Mouse (Mus musculus) forebrain, postnatal 0 days (tissue): ENCODE results near the gene Syncrip. TPM values are rescaled to one million over a fixed set of nuclear protein-coding genes. Genes with fewer than 3 reads are reported as not detected.
A peak's percentile ranks its signal among the peaks of the same experiment; 100 is the strongest.
"Not testable (repeated sequence)": the region's sequence is repeated elsewhere in the genome, so short reads cannot be mapped to it uniquely, and the experiment has no call there.

Source experiments
- ATAC-seq: fragments of 200-750 bp; cut with Nextera tagmentation; 2 replicates; pipeline ENCODE4 v1.8.0; 2017; ENCODE audit warnings: mild to moderate bottlenecking, moderate library complexity
- DNase-seq: peaks from one replicate; pipeline ENCODE4 v3.0.0-alpha.2; 2015
- H3K27ac ChIP-seq: fragments of 300-500 bp; sonication (generic); 2 replicates; pipeline ENCODE4 v1.5.1; 2014; ENCODE audit warnings: low read depth, mild to moderate bottlenecking, antibody characterized with exemption, low read length, moderate library complexity, mixed read lengths
- H3K27me3 ChIP-seq: fragments of 300-500 bp; sonication (generic); 2 replicates; pipeline ENCODE4 v1.6.1; 2014; ENCODE audit warnings: mild to moderate bottlenecking, low read length, mixed read lengths; ENCODE audit not compliant: insufficient read depth
- H3K36me3 ChIP-seq: fragments of 300-500 bp; sonication (generic); 2 replicates; pipeline ENCODE4 v1.6.1; 2014; ENCODE audit warnings: mild to moderate bottlenecking, moderate library complexity; ENCODE audit not compliant: insufficient read depth
- H3K4me1 ChIP-seq: fragments of 300-500 bp; sonication (generic); 2 replicates; pipeline ENCODE4 v1.6.1; 2014; ENCODE audit warnings: antibody characterized with exemption; ENCODE audit not compliant: insufficient read depth
- H3K4me2 ChIP-seq: fragments of 300-500 bp; sonication (generic); 2 replicates; pipeline ENCODE4 v1.6.1; 2014; ENCODE audit warnings: low read depth, mild to moderate bottlenecking, moderate library complexity
- H3K4me3 ChIP-seq: fragments of 300-500 bp; sonication (generic); 2 replicates; pipeline ENCODE4 v1.5.1; 2014; ENCODE audit warnings: low read depth, low read length, mixed read lengths
- H3K9ac ChIP-seq: fragments of 300-500 bp; sonication (generic); 2 replicates; pipeline ENCODE4 v1.6.1; 2014; ENCODE audit warnings: mild to moderate bottlenecking
- H3K9me3 ChIP-seq: fragments of 300-500 bp; sonication (generic); 2 replicates; pipeline ENCODE4 v1.6.1; 2016; ENCODE audit warnings: low read length
- CTCF ChIP-seq: sonication (generic); IDR thresholded peaks from 2 replicates; pipeline ENCODE4 v1.5.1; 2016; ENCODE audit warnings: antibody characterized with exemption, control low read depth, low read depth
- WGBS: fragments of 180-500 bp; shearing (Covaris S2); extraction: QIAGEN DNeasy Blood & Tissue Kit; methylation state at CpG from one replicate; pipeline ENCODE4 v1.1.7; 2014; 5-methylcytosine and 5-hydroxymethylcytosine counted together
- polyA plus RNA-seq: library from polyadenylated mRNA; unstranded; fragments of >200 nt; fragmentation: Nextera tagmentation; extraction: Ambion mirVana; gene quantifications from 2 replicates; pipeline ENCODE4 v1.2.1, GENCODE M21; 2015
- total RNA-seq: library from RNA; depleted of rRNA; stranded (reverse); fragments of >200 nt; gene quantifications from 2 replicates; pipeline ENCODE4 v1.2.3, GENCODE M21; 2014

The Syncrip gene
- total and polyA plus RNA-seq, 2 experiments from 2014 or later = 82.5 to 149 TPM

- Histone ChIP-seq H3K27ac (peak overlapping the region; percentile 100), H3K27me3 (no peaks in the 10 kb centered on the region), H3K4me3 (peak overlapping the region; percentile 99), H3K9ac (peak overlapping the region; percentile 95), H3K9me3 (no peaks in the 10 kb centered on the region), H3K4me1 (peaks cover 14% of the 10 kb centered on the region), H3K4me2 (peak overlapping the region; percentile 60), H3K36me3 (no peaks in the 10 kb centered on the region)
- peak; percentile 81 for ATAC-seq
- WGBS = under 1% methylated on average over 51 of the region's 52 CpGs
- TF ChIP-seq CTCF = no peak
- no peak for DNase-seq
Measured at GRCm38 (mm10) chr9:88482829-88483396, 539 bp upstream of the Syncrip start.

GRCm38 (mm10) chr9:88481791-88482160 is 598 bp downstream of the Syncrip start:
- 2% methylated on average over 15 of the region's 43 CpGs for WGBS

GRCm38 (mm10) chr9:88481061-88481790 is 1.1 kb downstream of the Syncrip start:
- Histone ChIP-seq H3K36me3 (0 out of 2 replicates have a peak, but pooled peaks cover 6% of the 10 kb centered on the region), H3K4me1 (peaks cover 14% of the 10 kb centered on the region), H3K4me3 (peak overlapping the region; percentile 99), H3K27me3 (no peaks in the 10 kb centered on the region), H3K9me3 (no peaks in the 10 kb centered on the region), H3K9ac (peak overlapping the region; percentile 86), H3K27ac (peak overlapping the region; percentile 100), H3K4me2 (peak overlapping the region; percentile 69)
- no peak for TF ChIP-seq CTCF
- under 1% methylated on average over 60 of the region's 78 CpGs for WGBS
- ATAC-seq = no peak; the same call in 1 of the 2 replicates
- DNase-seq = peak; percentile 53

More at GRCm38 (mm10) chr9:88481791-88482160, 598 bp downstream of the Syncrip start:
- no peaks in the 10 kb centered on the region for H3K27me3 ChIP-seq
- peaks cover 14% of the 10 kb centered on the region for H3K4me1 ChIP-seq
- peak overlapping the region; percentile 86 for H3K9ac ChIP-seq
- H3K9me3 ChIP-seq = no peaks in the 10 kb centered on the region
- DNase-seq (peak; percentile 77), ATAC-seq (peak; percentile 10)
- peak overlapping the region; percentile 99 for H3K4me3 ChIP-seq
- H3K4me2 ChIP-seq = peak overlapping the region; percentile 69
- TF ChIP-seq CTCF = no peak
- H3K27ac ChIP-seq = peak overlapping the region; percentile 100
- H3K36me3 ChIP-seq = 0 out of 2 replicates have a peak, but pooled peaks cover 6% of the 10 kb centered on the region

DNA sequence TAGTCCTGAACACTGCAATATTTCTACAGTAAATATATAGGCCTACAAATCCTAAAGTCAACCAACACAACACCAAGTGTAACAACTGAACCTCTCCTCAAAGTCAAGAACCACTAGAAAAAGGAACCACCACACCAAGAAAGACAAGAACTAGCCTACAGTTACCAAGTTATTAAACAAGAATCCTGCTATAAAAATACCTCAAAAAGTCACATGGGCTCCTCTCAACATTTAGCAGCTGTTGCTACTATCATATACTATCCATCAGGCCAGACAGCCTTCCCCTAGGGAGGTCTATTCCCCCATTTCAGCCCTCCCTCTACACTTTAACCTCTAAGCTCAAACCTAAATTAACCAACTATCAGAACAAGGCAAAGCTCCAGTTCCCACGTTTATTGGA is 2.3 kb downstream of the Syncrip start:
- Histone ChIP-seq H3K27me3 (no peaks in the 10 kb centered on the region), H3K4me1 (peaks cover 14% of the 10 kb centered on the region), H3K27ac (no peak overlapping the region), H3K4me3 (peak overlapping the region; percentile 99), H3K4me2 (peak overlapping the region; percentile 69), H3K36me3 (0 out of 2 replicates have a peak, but pooled peaks cover 6% of the 10 kb centered on the region), H3K9me3 (no peaks in the 10 kb centered on the region), H3K9ac (peak overlapping the region; percentile 86; the same call in 1 of the 2 replicates)
- no peak for TF ChIP-seq CTCF
- DNase-seq (no peak), ATAC-seq (no peak)
- 8% methylated on average over 1 of the region's 1 CpGs for WGBS

DNA sequence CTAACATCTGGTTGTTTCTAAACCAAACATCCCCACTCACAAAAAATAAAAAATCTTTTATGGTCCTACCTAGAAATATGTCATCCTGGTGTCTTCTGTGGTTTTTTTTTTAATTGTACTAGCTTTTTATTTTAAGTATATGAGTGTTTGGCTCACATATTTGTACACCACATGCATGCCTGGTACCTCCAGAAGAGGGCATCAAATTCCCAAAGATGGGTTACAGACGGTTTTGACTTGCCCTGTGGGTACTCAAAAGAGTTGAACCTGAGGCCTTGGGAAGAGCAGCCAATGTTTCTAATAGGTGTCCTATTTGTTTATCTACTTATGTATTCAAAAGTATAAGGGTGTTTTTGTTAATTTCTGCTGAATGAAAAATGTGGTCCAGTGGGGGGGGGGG is 6.2 kb downstream of the Syncrip start:
- no peak overlapping the region for H3K4me2 ChIP-seq
- no peak overlapping the region for H3K27ac ChIP-seq
- peak; percentile 42 for TF ChIP-seq CTCF
- no peak for ATAC-seq
- H3K9ac ChIP-seq = no peak overlapping the region
- peaks cover 27% of the 10 kb centered on the region for H3K36me3 ChIP-seq
- no peak overlapping the region for H3K4me3 ChIP-seq
- H3K4me1 ChIP-seq = peaks cover 8% of the 10 kb centered on the region; the same call in 1 of the 2 replicates
- peak; percentile 5 for DNase-seq
- H3K9me3 ChIP-seq = no peaks in the 10 kb centered on the region
- no peaks in the 10 kb centered on the region for H3K27me3 ChIP-seq
- 16% methylated on average over 1 of the region's 1 CpGs for WGBS

DNA sequence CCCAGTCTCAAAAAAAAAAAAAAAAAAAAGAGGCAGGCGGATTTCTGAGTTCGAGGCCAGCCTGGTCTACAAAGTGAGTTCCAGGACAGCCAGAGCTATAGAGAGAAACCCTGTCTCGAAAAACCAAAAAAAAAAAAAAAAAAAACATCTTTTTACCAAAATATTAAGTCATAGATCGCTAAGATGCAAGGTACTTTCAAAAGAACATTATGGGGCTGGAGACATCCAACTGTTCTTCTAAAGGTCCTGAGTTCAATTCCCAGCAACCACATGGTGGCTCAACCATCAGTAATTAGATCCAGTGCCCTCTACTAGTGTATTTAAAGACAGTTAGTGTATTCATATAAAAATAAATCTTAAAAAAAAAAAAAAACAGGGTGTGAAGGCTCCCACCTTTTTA is 21.4 kb downstream of the Syncrip start:
- H3K36me3 ChIP-seq = peaks cover 33% of the 10 kb centered on the region
- ATAC-seq, H3K4me2 ChIP-seq, H3K27me3 ChIP-seq, H3K27ac ChIP-seq, DNase-seq, H3K4me1 ChIP-seq, H3K9ac ChIP-seq, H3K4me3 ChIP-seq, H3K9me3 ChIP-seq: not testable (repeated sequence)
- 92% methylated on average over 4 of the region's 4 CpGs for WGBS

- DNase-seq (no peak), ATAC-seq (no peak)
- no peak for TF ChIP-seq CTCF
- H3K27me3 ChIP-seq = no peaks in the 10 kb centered on the region
- 23% methylated on average over 5 of the region's 5 CpGs for WGBS
- H3K4me1 ChIP-seq = no peaks in the 10 kb centered on the region
- H3K4me3 ChIP-seq = peak overlapping the region; percentile 81; the same call in 1 of the 2 replicates
- no peak overlapping the region for H3K9ac ChIP-seq
- H3K36me3 ChIP-seq = no peaks in the 10 kb centered on the region
- H3K27ac ChIP-seq = no peak overlapping the region
- H3K9me3 ChIP-seq = no peaks in the 10 kb centered on the region
- peak overlapping the region; percentile 87 for H3K4me2 ChIP-seq
Measured at GRCm38 (mm10) chr9:88439991-88440390, 42.4 kb downstream of the Syncrip start.
